18 mouse cellular contexts compared by ENCODE assay signal in the genomic region with DNA sequence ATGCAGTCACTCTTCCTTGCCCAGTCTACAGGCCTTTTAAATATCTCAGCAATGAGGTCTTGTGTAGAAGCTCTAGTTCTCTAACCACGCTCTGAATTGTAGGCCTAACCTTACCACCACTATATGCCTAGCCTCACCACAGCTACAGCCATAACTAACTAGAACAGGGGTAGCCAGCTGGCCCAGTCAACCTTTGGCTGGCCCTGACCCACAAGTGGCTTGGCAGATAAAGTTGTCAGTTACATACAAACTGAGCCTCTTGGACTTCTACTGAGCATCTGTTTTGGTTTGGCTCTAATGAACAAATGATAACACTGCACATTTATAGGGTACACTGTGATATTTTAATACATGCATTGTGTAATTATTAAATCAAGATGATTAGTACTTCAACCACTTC. TPM values are rescaled to one million over a fixed set of nuclear protein-coding genes. Genes with fewer than 3 reads are reported as not detected.
DNase-seq lines count a peak whose midpoint lies in the region; ATAC-seq lines count a peak whose summit lies in the region.
"Had no signal": no experiment of that assay in that cellular context is flagged by ENCODE, and none has a peak within 500 bp of the region (broad histone marks: within the 10 kb centered on the region; RNA-seq: fewer than 3 reads in every experiment).

No protein-coding gene starts in this region.

- H3K36me3 ChIP-seq in hindbrain, embryonic 13.5 days, result peaks cover 15% of the 10 kb centered on the region

- no peak overlapping the region for H3K4me3 ChIP-seq in hindbrain, embryonic 13.5 days
- H3K4me3 ChIP-seq: embryonic facial prominence, embryonic 10.5 days; erythroblast, embryonic 14.5 days; midbrain, embryonic 12.5 days had no signal

- H3K27me3 ChIP-seq in hindbrain, embryonic 13.5 days, result no peaks in the 10 kb centered on the region
- H3K27me3 ChIP-seq: CH12.LX; midbrain, embryonic 12.5 days had no signal

- H3K4me1 ChIP-seq in hindbrain, embryonic 13.5 days (replicated peaks), result no peaks in the 10 kb centered on the region
- H3K4me1 ChIP-seq: embryonic facial prominence, embryonic 10.5 days; midbrain, embryonic 12.5 days had no signal

- H3K27ac ChIP-seq in hindbrain, embryonic 13.5 days, result no peak overlapping the region
- H3K27ac ChIP-seq: embryonic facial prominence, embryonic 10.5 days; midbrain, embryonic 12.5 days had no signal

- H3K4me2 ChIP-seq in hindbrain, embryonic 13.5 days, result no peak overlapping the region
- H3K4me2 ChIP-seq: liver, embryonic 11.5 days; lung, embryonic 14.5 days; midbrain, embryonic 12.5 days had no signal

- H3K9me3 ChIP-seq in hindbrain, embryonic 13.5 days, result no peaks in the 10 kb centered on the region
- H3K9me3 ChIP-seq: embryonic facial prominence, embryonic 10.5 days; midbrain, embryonic 12.5 days had no signal

- no peak for ATAC-seq in hindbrain, embryonic 13.5 days (ENCODE audit: low FRiP score)
- ATAC-seq: forebrain, embryonic 14.5 days had no signal

- WGBS in hindbrain, embryonic 13.5 days, result 91% methylated on average over 1 of the region's 1 CpGs

- peak; percentile 26 for DNase-seq in gastrocnemius, adult 18-20 months (ENCODE audit: low spot score)
- DNase-seq in gastrocnemius, postnatal 4 days (ENCODE audit: low spot score in 2 of 2), result no peak
- peak; percentile 25 for DNase-seq in 3T3-L1 (ENCODE audit: low read depth, low spot score)
- DNase-seq in gastrocnemius, postnatal 25 days, result peak; percentile 27
- peak; percentile 34 for DNase-seq in heart, postnatal 4 days
- DNase-seq in right cerebral cortex, adult 18-20 months, result no peak
- DNase-seq in thymus, postnatal 25 days, result no peak
- DNase-seq: adrenal gland, postnatal 14 days; cerebellum, adult 18-20 months; kidney, adult 8-10 months; lung, embryonic 14.5 days had no signal

- no peak overlapping the region for H3K9ac ChIP-seq in hindbrain, embryonic 13.5 days
- H3K9ac ChIP-seq: lung, embryonic 14.5 days; midbrain, embryonic 12.5 days had no signal

RNA-seq across cellular contexts. Expression of a gene that starts 16.3 kb away (rescaled TPM):
- 1 to 10 TPM; 1.9 to 2.7 TPM for total RNA-seq in gastrocnemius, adult 18-20 months (2021)
- total RNA-seq in gastrocnemius, postnatal 4 days (2021), result 10 to 100 TPM; 41.6 to 47.7 TPM
- 1 to 10 TPM; 6.3 to 7.8 TPM for total RNA-seq in gastrocnemius, postnatal 25 days (2021)
- 100 to 1,000 TPM; 155 to 163 TPM for total RNA-seq in heart, postnatal 4 days (2021)
- 110 and 114 TPM in 2 replicates for polyA plus RNA-seq in hindbrain, embryonic 13.5 days (2015; fragmentation: Nextera tagmentation; extraction: Ambion mirVana)

RNA-seq across cellular contexts. Expression of a gene that starts 48.9 kb away (rescaled TPM):
- 10 to 100 TPM; 24.0 to 27.8 TPM for total RNA-seq in gastrocnemius, adult 18-20 months (2021)
- total RNA-seq in gastrocnemius, postnatal 4 days (2021), result 10 to 100 TPM; 50.5 to 57.2 TPM
- total RNA-seq in gastrocnemius, postnatal 25 days (2021), result 10 to 100 TPM; 19.7 to 23.8 TPM
- total RNA-seq in heart, postnatal 4 days (2021), result 10 to 100 TPM; 52.7 to 54.0 TPM
- polyA plus RNA-seq in hindbrain, embryonic 13.5 days (2015; fragmentation: Nextera tagmentation; extraction: Ambion mirVana), result 18.3 and 20.3 TPM in 2 replicates

RNA-seq across cellular contexts. Expression of a gene that starts 58.9 kb away (rescaled TPM):
- 10 to 100 TPM; 16.3 to 22.2 TPM for total RNA-seq in gastrocnemius, adult 18-20 months (2021)
- total RNA-seq in gastrocnemius, postnatal 4 days (2021), result 10 to 100 TPM; 23.0 to 27.5 TPM
- 10 to 100 TPM; 12.6 to 15.6 TPM for total RNA-seq in gastrocnemius, postnatal 25 days (2021)
- total RNA-seq in heart, postnatal 4 days (2021), result 10 to 100 TPM; 45.1 to 46.8 TPM
- polyA plus RNA-seq in hindbrain, embryonic 13.5 days (2015; fragmentation: Nextera tagmentation; extraction: Ambion mirVana), result 4.8 and 5.4 TPM in 2 replicates

Comparison
In these comparisons a context has a peak if more than half of its experiments do, and no peak if none do; other contexts are left out.
1. DNase-seq: peak in gastrocnemius, adult 18-20 months (single experiment), 3T3-L1 (single experiment), gastrocnemius, postnatal 25 days (single experiment) and heart, postnatal 4 days (single experiment); none in gastrocnemius, postnatal 4 days (0 of 2), right cerebral cortex, adult 18-20 months (single experiment) and thymus, postnatal 25 days (single experiment).
2. RNA of a gene that starts 16.3 kb away (total RNA-seq): 155 to 163 TPM in heart, postnatal 4 days and 41.6 to 47.7 TPM in gastrocnemius, postnatal 4 days; 6.3 to 7.8 TPM in gastrocnemius, postnatal 25 days and 1.9 to 2.7 TPM in gastrocnemius, adult 18-20 months; every median in the first group is over 4 times any median in the second.